Mouse (Mus musculus) CH12.LX (cell line): ENCODE measurements around the gene Nr1i3.

Experiments used
- BHLHE40 ChIP-seq: IDR thresholded peaks from 2 replicates; pipeline ENCODE4 v1.6.1; 2011; ENCODE audit warnings: mild to moderate bottlenecking, low read depth, low read length, improper control_type of control experiment
- CTCF ChIP-seq, 2 experiments: IDR thresholded peaks in 1 of 2; conservative IDR thresholded peaks in 1 of 2; 2 replicates each; pipeline ENCODE4 v1.5.1; 2011 to 2012; ENCODE audit warnings: low read depth in 2 of 2, low read length in 2 of 2, improper control_type of control experiment in 1 of 2, inconsistent platforms in 1 of 2, mild to moderate bottlenecking in 1 of 2, moderate library complexity in 1 of 2
- GABPA ChIP-seq: IDR thresholded peaks from 2 replicates; pipeline ENCODE4 v1.6.1; 2012; ENCODE audit warnings: low read depth, low read length, improper control_type of control experiment, inconsistent platforms; ENCODE audit not compliant: insufficient replicate concordance
- POLR2A ChIP-seq: IDR thresholded peaks from 2 replicates; pipeline ENCODE4 v1.6.1; 2011; ENCODE audit warnings: low read depth, mild to moderate bottlenecking, improper control_type of control experiment, low read length

- TF ChIP-seq CTCF (conservative IDR thresholded peaks at IDR 0.05 in 1 of 2, IDR thresholded peaks at IDR 0.05 in 1 of 2; ENCODE audit: low read depth in 2 of 2, low read length in 2 of 2): no peak
- no peak for TF ChIP-seq BHLHE40
- no peak for TF ChIP-seq GABPA
- TF ChIP-seq POLR2A: no peak
Observed at GRCm38 (mm10) chr1:171234538-171234937, 20.8 kb downstream of the Nr1i3 start.
